Mouse (Mus musculus): Measurements from ENCODE around the gene Kpnb1.

Kpnb1 gene

DNA sequence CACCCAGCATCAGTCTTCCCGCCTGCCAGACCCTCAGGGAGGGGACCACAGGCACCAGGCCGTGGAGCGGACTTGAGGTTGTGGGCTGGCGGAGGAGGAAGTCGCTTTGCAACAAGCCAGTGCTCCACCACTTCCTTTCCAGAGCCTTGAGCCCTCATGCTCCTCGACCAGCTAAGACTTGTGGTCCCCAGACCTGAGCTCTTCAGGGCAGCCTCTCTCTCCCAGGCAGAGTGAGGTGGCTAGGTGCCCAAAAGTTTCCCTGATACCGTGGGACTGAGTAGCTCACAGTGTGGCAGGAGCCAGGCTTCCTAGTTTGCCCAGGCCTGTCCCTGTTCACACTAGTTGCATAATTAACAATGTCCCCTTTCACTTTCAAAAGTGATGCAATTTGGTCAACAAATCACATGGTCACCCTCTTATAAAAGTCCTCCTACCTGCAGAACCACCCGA lies 45.5 kb downstream of the Kpnb1 start:
- no peak for DNase-seq (ENCODE audit: low spot score in 2 of 2)

DNA sequence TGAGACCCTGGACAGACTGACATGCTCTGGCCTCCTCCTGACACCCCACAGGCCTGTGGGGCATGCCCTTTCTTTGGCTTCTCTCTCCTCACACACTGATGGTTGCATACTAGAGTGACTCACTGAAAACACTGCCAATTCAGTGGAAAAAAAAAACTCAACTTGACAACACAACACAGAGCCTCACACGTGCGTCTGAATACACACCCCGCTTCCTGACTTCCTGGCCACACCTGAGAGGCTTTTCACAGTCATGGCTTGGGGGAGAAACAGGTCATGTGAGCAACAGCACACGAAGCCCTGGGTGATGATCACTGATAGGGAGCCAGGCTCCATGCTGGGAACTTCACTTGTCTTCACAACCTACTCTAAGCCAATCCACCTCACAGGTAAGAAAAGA lies 46.9 kb downstream of the Kpnb1 start:
- DNase-seq (ENCODE audit: low spot score in 2 of 2) = no peak

DNA sequence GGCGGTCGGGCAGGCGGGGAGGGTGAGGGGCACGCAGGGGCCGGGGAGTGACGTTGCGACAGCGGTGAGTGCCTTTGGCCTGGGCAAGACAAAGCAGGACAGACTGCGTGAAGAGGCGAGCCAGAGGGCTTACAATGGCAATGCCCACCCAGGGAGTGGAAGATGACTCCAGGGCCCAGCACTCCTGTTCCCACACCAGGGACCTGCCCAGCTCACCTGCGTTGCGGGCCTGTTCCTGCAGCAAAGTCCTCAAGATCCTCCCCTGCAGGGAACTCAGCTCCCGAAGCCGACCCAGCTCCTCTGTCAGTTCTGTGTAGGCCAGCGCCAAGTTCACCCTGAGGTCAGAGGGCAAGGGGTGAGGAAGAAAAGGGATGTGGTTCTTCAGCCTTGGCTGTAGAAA lies 48.4 kb downstream of the Kpnb1 start:
- no peak for DNase-seq (ENCODE audit: low spot score in 2 of 2)

DNA sequence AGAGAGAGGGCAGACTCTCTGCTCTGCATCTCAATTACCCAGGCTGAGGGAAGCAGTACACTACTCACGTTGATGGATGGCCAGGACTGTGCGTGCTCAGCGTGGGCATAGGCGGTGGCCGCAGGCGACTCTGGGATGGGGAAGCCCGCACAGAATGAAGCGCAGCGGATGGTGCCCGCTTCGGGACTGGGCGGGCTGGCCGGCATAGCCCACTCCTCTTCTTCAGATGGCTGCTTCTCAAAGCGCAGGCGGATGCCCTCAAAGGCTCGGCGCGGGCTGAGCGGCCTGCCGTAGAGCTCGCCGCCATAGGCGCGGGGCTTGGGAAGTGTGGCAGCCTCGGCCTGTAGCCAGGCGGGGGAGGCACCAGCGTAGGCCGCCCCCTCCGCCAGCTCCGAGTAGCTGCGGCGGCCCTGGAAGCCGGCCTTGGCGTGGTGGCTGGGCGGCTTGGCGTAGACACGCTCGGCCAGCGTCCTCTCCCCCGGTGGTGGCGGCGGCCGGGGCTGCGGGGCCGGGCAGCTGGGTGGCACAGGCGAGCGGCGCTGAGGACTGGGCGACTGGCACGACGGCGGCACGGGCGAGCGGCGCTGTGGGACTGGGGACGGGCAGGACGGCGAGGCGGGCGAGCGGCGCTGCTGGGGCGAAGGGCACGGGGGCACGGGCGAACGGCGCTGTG lies 49.0 kb downstream of the Kpnb1 start:
- no peak for DNase-seq (ENCODE audit: low spot score in 2 of 2)

DNA sequence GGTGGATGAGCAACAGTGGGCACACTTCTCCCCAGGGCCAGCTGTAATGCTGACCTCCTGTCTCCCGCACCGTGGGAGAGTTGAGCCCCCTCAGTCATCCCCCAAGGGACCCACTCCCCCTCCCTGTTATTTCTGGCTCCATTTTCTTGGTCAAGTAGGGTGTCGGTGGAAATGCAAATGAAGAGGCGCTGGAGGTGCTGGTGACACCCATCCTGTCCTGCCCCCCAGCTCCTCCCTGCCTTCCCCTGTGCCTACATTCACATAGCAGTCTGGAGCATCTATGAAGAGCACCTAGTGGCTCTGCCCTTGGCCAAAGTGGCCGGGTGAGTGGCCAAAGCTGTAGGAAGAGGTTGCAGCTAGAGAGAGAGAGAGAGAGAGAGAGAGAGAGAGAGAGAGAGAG lies 54.4 kb downstream of the Kpnb1 start:
- DNase-seq (ENCODE audit: low spot score in 2 of 2) = no peak

DNA sequence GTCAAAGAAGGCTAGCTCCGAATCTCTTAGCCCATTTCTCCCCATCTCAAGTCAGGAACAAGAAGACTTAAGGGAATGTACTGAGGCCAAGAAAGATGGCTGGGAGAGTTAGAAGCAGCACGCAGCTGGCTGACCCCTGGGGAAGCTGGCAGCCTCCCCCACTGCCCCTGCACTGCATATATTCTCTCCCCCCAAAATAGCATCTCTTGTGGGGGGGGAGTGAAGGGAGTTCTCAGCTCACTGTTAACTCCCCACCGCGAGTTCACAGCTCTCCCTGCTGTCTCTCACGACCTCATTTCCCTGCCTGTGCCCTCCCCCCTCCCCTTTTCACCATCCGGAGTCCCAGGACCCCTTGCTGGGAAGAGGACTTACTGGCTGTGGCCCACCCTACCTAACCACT lies 55.5 kb downstream of the Kpnb1 start:
- no peak for DNase-seq (ENCODE audit: low spot score in 2 of 2)

DNA sequence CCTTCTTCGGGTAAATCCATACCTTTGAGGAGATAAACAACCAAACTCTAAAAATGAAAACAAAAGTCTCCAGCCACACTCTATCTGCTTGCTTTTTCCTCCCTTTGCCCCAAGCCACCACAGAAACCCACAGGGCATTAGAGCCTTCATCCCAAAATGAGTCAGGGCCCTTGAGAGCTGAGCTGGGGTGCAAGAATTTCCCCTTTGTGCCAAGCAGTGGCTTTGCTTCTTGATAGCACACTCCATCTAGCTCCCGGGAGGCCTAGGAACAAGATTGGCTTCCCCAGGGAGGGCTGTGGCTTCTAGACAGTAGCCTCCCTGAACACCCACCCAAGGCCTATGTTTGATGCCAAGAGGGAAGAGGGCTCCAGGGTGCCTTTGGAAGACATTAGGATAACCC lies 56.0 kb downstream of the Kpnb1 start:
- DNase-seq (ENCODE audit: low spot score in 2 of 2) = no peak

DNA sequence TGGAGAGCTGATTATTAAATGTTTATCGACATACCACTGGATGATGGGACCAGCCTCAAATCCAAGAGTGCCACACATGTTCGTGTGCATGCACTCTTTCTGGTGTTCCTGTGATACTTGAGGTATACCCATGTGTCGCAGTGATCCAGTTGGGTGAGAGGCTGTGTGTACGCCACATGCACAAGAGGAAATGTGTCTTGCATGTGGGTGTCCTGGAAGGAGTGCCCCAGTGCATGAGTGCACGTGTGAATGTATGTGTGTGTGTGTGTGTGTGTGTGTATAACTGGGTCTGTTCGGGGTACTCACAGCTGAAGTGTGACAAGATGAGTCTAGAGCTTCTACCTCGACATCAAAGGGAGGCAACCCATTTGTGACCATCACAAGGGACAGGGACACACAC lies 57.4 kb downstream of the Kpnb1 start:
- DNase-seq (ENCODE audit: low spot score in 2 of 2) = no peak

DNA sequence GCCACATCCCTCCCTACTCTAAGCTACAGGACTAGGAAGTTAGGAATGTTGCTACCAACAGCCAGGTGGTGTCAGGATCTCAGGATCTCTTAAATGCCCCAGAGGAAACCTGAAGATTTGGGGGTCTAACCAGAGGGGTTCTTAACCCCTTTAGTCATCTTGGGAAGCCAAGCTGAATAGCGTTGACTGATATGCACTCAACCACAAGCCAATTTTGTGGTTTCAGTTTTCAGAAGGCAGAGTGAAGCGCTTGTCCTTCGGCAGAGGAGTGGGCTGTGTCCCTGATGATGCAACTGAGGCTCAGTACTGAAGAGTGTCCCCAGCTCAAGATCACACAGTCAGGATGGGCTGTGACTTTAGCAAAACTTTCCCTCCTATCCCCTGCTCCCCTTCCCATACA lies 58.7 kb downstream of the Kpnb1 start:
- DNase-seq (ENCODE audit: low spot score in 2 of 2) = no peak

DNA sequence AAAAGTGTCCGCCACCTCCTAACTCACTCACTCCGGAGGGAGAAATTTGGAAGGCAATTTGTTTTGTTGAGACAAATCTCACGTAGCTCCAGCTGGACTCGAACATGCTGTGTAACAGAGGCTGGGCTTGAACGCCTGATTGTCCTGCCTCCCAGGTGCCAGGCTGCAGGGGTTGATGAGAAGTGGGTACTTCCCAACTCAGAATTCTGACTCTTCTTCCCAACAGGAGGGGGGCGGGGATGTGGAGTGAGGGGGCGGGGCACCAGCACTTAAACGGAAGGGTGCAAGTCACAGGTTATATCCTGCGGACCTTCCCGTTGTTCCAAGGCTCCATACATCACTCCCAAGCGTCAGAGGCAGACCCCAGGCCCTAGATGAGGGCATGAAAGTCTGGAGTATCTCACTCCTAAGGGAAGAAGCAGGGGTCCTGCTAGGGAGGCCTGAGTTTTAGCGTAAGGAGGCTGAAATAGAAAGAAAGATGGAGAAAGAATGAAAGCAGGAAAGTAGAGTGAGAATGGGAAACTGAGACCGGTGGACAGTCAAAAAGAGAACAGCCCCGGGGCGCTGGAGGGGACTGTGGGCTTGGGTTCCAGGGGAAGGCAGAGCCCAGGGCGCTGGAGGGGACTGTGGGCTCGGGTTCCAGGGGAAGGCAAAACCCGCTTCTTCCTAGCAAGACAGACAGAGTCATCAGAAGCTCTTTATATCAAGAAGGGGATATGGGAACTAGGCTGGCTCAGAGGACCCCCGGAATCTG lies 60.0 kb downstream of the Kpnb1 start:
- no peak for DNase-seq (ENCODE audit: low spot score in 2 of 2)

DNA sequence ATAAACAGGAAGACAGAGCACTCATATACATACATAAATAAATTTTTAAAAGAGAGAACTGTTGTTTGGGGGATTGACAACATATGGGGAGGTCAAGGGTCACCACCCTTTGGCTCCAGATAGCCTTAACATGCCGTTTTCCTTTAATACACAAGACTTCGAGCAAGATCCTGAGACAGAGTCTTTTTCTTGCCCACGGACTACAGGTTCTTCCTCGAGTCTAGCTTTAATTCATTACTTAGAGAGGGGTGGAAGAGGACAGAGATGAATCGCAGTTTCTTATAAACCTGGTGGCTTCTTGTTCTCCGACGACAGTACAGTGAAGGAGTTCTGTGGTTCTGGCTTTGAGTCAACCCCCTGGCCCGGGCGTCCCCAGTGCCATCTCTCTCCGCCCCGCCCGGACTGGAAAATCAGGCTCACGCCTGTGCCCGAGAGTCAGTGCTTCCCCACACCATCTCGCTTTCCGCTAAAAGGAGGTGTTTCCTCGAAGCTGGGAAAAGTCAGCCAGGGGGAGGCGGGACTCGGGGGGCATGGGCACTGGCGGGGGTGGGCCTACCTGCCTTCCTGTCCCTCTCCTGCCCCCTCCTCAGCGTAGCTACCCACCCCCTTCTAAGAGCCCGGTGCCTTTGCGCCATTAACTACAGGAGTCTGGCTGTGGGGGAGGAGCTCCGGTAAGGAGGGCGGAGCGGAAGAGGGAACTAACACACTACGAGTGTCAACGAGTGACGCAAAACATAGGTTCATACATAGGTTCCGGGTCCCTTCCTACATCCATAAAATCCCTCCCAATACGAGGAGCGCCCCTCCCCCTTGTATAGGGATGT lies 60.8 kb downstream of the Kpnb1 start:
- no peak for DNase-seq (ENCODE audit: low spot score in 2 of 2)

DNA sequence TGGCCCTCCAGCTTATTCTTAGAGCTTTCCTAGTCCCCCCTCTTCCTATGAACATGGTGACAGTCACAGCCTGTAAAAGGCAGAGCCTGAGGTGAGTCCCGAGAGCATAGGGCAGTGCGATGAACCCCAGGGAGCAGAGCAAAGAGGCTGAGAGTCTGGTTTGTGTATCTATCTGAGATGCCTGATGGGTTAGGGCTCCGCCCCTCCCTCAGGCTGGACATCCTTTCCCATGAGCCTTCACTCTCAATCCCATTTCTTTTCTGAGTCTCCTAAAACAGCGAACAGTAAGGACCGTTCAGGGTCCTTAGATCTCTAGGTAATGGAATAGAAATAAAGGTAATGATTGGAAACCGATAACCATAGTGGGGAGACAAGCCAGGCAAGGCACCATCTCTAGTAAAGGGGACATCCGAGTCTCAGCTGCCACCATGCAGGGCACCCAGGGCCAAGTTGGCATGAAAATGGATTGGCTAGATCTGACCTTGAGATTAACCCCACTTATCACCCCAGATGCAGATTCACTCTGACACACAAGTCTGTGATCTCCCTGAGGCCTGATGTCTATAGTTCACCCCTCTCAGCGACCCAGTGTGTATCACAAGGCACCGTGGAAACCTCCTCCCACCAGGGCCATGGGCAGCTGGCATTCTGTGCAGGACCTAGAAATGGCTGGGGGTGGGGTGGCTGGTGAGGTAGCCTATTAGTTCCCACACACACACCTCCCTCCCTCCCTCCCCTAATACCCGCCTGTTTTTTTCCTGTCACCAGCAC lies 63.2 kb downstream of the Kpnb1 start:
- DNase-seq (ENCODE audit: low spot score in 2 of 2) = no peak

DNA sequence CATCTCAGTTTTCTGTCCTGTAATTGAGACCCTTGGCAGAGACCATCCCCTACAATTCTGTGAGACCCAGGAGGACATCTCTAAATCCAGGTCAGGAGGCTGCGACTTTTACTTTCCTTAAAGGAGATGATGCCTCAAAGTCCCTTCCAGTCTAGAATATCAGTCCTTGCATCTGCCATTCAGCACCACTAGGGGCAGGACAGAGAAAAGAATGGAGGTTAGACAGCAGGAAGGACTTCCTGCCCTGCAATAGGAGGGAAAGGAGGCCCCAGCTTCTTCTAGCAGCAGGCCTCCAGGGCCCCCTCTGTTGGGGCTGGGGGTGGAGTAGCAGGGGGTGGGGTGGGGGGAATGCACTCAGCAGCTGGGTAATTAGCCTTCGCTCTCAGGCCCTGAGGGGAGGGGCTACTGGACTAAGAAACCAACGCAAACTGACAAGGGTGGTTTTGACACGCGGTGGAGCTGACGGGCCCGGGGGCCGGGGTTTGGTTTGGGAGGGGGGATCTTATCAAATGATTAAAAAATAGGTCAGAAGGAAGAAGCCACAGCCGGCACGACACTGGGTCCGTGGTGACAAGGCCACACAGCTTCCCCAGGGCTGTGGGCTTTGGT lies 64.3 kb downstream of the Kpnb1 start:
- DNase-seq (ENCODE audit: low spot score in 2 of 2) = no peak

DNA sequence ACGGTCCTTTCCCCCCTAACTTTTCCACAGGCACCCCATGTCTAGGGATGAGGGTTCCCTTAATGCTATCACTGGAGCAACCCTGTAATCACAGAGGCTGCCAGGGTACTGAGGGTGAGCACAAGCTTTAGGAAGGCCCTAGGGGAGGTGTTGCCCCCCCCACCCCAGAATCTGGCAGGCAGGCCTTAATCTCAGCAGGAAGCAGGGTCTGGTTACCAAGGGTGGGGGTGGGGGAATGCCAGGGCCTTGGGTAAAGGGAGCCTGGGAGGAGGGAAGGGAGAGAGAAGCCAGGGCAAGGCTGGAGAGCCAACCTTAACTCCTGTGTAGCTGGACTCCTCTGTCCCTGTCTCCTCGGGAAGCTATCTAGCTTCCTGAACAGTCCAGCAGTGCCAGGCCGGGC lies 67.0 kb downstream of the Kpnb1 start:
- DNase-seq (ENCODE audit: low spot score in 2 of 2) = no peak

DNA sequence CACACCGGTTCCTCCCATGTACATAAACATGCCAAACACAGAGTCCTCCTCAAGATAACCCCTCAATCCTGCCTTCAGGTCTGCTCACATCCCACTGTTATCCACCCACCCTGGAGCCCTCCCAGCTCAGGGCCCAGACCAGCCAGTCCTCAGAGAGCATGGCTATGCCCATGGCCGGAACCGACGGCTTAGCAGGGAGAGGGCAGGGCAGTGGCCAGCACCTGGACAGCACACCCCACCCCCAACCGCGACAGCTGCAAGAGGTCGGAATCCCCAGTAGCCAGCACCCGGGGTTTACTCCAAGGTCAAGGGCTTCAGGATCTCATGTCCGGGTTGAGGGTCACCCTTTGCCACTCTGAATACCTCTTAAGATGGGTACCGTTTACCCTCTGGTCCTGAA lies 67.5 kb downstream of the Kpnb1 start:
- DNase-seq (ENCODE audit: low spot score in 2 of 2) = no peak

DNA sequence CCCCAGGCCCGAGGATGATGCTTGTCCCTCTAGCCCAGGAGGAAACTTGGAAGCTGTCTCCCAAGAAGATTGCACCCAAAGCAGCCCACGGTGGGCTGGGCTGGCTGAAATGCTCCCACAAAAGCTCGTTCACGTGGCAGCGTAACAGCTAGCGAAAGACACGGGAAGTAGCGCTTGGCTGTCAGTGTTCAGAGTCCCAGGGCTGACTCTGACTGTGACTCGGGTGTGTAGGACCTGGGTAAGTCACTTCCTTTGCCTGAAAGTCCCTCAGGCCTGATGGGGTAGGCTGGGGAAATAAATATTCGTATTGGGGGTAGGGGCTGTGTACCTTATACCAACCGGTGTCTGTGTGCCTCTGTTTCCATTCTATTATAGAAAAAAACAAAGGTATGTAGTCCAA lies 71.9 kb downstream of the Kpnb1 start:
- no peak for DNase-seq (ENCODE audit: low spot score in 2 of 2)

DNA sequence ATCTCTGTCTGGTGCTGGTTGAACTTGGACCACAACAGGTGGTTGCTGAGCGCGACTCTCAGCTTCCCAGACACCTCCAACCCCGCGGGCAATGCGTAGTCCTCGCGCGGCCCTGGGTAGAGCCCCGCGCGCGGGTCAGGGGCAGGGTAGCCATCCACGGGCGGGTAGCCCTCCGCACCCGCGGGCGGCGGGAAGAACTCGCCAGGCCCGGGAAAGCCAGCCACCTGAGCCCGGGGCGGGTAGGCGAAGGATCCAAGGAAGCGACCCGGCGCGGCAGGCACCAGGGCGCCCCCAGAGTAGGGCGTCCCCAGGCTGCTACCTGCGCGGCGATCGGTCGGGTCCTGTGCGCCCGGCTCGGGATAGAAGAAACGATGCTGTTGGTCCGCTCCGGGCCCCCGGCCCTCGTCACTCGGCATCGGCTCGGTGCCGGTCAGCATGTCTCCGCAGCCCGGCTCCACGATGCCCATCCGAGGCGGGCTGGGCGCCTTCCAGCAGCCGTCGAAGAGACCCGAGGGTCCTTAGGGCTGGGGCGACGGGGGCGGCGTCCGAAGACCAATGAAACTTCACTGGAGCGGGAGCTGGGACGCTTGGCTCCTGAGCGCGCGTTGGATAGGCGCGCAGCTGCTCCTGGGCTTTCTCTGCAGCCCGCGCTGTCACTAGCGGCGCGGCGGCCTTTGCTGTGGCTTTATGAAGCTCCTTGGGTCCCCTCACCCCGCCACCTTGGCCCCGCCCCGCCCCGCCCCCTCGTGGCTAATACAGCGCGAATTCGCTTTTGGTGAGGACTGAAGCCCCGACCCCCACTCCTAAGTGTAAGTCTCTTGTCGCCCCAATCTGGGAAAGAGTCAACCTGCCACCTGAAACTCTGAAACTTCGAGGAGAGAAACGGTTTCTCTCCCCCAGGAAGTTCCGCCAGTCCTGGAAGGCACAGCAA lies 72.7 kb downstream of the Kpnb1 start, which contains the start of gene Tbx21:
Gene Tbx21, minus strand, starts transcription at position 661 of the 931 bp plus-strand sequence.
- DNase-seq (ENCODE audit: low spot score in 2 of 2) = no peak

DNA sequence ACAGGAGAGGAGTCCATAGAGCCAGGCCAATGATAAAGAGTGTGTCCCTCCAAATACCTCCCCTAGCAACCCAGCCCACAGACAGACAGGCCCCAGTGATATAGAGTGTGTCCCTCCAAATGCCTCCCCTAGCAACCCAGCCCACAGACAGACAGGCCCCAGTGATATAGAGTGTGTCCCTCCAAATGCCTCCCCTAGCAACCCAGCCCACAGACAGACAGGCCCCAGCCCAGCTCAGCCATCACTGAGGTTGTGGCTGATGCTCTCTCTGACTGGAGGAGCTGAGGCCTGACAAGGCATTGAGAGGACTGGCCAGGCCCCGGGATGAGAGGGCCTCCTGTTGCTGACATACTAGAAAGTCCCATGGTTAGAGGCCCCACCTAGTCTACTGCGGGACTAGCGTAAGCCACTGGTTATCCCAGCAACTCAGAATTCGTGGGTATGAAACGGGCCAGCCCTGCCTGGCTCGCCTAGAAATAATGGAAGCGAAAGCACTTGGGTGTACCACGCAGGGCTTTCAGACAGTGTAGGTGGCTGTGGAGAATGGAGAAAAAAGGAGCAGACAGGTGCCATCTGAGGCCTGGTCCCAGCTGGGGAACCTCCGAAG lies 75.1 kb downstream of the Kpnb1 start:
- no peak for DNase-seq (ENCODE audit: low spot score in 2 of 2)

Data from frontal cortex, postnatal 25 days (tissue).